ENCODE assay signal across 16 mouse cellular contexts in genomic region chr12:83685466-83685865, GRCm38 (mm10).
"Had no signal": no experiment of that assay in that cellular context is flagged by ENCODE, and none has a peak within 500 bp of the region (broad histone marks: within the 10 kb centered on the region; RNA-seq: fewer than 3 reads in every experiment).

No protein-coding gene starts in this region.

- H3K27me3 ChIP-seq: neural tube, embryonic 13.5 days; neural tube, embryonic 15.5 days; stomach, embryonic 15.5 days had no signal

- H3K4me3 ChIP-seq: neural tube, embryonic 13.5 days; neural tube, embryonic 15.5 days; stomach, embryonic 15.5 days had no signal

- H3K9me3 ChIP-seq: neural tube, embryonic 13.5 days; neural tube, embryonic 15.5 days; stomach, embryonic 15.5 days had no signal

- DNase-seq: retina, postnatal 1 day; right cerebral cortex, adult 18-20 months; right cerebral cortex, postnatal 14 days; right cerebral cortex, postnatal 25 days; right cerebral cortex, postnatal 4 days; spleen, adult 18-20 months; thymus, adult 18-20 months; thymus, adult 2 months; thymus, postnatal 14 days; thymus, postnatal 25 days; thymus, postnatal 36 days; thymus, postnatal 4 days had no signal

- H3K4me2 ChIP-seq: neural tube, embryonic 13.5 days; neural tube, embryonic 15.5 days; stomach, embryonic 15.5 days had no signal

- H3K9ac ChIP-seq: neural tube, embryonic 13.5 days; neural tube, embryonic 15.5 days; stomach, embryonic 15.5 days had no signal

- H3K27ac ChIP-seq: neural tube, embryonic 13.5 days; neural tube, embryonic 15.5 days; stomach, embryonic 15.5 days; stomach, postnatal 0 days had no signal
